Mouse (Mus musculus) testis, adult 2 months (tissue): Measurements from ENCODE around the gene Txnrd1.

ENCODE experiments used
- CTCF ChIP-seq: fragments of 200-500 bp; IDR thresholded peaks from 2 replicates; pipeline ENCODE4 v1.5.1; 2012; ENCODE audit warnings: low read depth, mild to moderate bottlenecking, inconsistent platforms, low read length, moderate library complexity; ENCODE audit not compliant: control insufficient read depth, insufficient read depth, insufficient replicate concordance
- POLR2A ChIP-seq: fragments of 200-500 bp; IDR thresholded peaks from 2 replicates; pipeline ENCODE4 v1.6.1; 2012; ENCODE audit warnings: low read depth, mild to moderate bottlenecking, inconsistent platforms, low read length, moderate library complexity; ENCODE audit not compliant: control insufficient read depth

DNA sequence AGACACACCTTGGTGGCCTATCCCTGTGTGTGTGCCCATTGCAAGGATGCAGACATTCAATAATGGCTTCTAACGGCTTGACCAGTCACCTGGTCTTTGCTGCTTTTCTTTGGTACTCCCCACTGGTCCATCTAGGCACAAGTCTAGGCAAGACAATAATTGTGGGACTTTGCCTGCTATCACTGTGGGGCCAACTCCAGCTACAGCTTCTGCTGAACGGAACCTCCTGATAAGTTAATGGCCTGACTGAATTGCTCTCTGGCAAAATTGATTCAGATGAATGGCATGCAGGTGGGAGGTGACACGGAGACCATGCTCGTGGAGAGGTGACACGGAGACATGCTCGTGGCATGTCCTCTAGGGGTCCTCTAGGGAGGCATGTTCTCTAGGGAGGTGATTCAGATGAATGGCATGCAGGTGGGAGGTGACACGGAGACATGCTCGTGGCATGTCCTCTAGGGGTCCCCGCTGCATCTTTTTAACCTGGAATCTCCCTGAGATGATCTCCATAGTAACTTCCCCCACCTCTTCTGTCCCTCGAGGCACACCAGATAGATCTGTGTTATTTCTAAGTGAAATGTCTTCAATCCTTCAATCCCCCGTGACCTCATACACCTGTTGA lies 35.3 kb upstream of the Txnrd1 start:
- TF ChIP-seq CTCF (no peak), POLR2A (no peak)
